Mouse (Mus musculus) cerebellum, adult 9-11 months (tissue): ENCODE measurements around the gene Zfp865.

Source experiments
- DNase-seq: peaks from one replicate; pipeline ENCODE4 v3.0.0; 2022

Zfp865 gene

DNA sequence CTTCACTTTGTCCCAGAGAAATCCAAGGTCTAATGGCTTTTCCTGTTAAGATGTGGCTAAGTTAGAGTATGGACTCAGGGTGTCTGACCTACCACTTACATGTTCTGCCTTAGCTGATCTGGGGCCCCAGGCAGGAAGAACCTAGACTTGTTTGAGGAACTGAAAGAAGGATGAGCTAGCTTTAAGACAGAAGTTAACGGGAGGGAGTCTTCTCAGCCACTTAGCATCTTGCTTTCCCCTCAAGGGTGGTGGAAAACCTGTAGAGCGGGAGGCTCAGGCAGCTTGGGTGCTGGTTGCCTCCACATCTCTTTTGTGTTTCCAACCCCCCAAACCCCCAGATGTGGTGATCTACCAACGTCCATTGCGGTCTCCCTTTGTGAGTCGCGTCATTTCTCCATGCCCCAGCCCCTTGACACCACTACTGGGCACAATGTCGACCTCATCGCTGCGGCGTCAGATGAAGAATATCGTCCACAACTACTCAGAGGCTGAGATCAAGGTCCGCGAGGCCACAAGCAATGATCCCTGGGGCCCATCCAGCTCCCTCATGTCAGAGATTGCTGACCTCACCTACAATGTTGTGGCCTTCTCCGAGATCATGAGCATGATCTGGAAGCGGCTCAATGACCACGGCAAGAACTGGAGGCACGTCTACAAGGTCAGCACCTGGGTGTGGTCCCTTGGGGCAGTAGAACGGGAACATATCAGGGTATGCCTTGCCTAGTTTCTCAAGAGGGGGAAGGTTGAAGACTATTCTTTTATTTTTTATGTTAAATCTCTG, 63.3 kb downstream of the Zfp865 start:
- peak; percentile 24 for DNase-seq

DNA sequence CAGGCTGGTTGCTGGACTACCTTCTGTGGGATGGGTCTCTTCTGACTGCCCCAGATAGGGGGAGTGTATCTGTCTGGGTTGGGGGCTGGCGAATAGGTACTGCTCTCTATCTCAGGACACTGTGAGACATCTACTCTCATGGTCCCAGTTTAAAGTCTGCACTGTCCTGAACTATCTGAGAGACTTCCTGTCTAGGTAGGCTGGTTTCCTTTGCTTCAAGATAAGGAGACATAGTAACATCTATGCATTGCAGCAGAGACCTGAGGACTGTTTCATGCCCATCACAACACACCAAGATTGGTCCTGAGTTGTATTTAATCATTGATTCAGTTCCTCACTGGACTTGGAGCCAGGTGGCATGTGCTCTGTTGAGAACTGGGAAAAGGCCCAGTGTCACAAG, 65.3 kb downstream of the Zfp865 start:
- no peak for DNase-seq
